Comparison of ENCODE assay signal across 16 mouse cellular contexts in the genomic region with DNA sequence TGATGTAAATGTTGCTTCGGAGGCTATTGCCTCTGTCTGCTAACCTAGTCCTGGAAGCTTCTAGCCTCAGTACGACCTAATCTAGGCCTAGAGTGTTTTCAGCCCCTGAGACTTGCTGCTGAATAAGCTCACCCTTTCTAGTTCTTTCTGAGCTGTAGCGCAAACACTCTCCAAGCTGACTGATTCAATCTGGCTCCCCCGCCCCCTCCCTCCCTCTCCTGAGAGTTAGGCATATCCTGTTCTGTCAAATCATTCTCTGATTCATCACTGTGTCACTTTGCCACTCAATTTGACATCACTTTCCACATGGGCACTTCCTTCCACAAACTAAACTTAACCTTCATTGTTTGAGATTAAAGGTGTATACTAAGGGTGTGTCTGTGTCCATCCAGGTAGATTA. TPM values are rescaled to one million over a fixed set of nuclear protein-coding genes. Genes with fewer than 3 reads are reported as not detected.
A peak's percentile ranks its signal among the peaks of the same experiment; 100 is the strongest.
DNase-seq lines count a peak whose midpoint lies in the region; ATAC-seq lines count a peak whose summit lies in the region.
"Had no signal": no experiment of that assay in that cellular context is flagged by ENCODE, and none has a peak within 500 bp of the region (broad histone marks: within the 10 kb centered on the region; RNA-seq: fewer than 3 reads in every experiment).

No protein-coding gene starts in this region.

- no peak overlapping the region for H3K4me3 ChIP-seq in heart, embryonic 13.5 days
- no peak overlapping the region for H3K4me3 ChIP-seq in forebrain, embryonic 15.5 days
- no peak overlapping the region for H3K4me3 ChIP-seq in liver, embryonic 12.5 days
- H3K4me3 ChIP-seq: gastrocnemius, adult 2 months; intestine, embryonic 15.5 days; midbrain, embryonic 12.5 days; stomach, embryonic 15.5 days had no signal

- peaks cover 23% of the 10 kb centered on the region for H3K36me3 ChIP-seq in heart, embryonic 13.5 days
- no peaks in the 10 kb centered on the region; the same call in 1 of the 2 replicates for H3K36me3 ChIP-seq in splenic B cell, adult 2 months (ENCODE audit: control insufficient read depth, insufficient read depth, low read length, poor library complexity, severe bottlenecking)
- peaks cover 4% of the 10 kb centered on the region; the same call in 1 of the 2 replicates for H3K36me3 ChIP-seq in forebrain, embryonic 15.5 days
- peaks cover 16% of the 10 kb centered on the region for H3K36me3 ChIP-seq in liver, embryonic 12.5 days

- no peaks in the 10 kb centered on the region for H3K9me3 ChIP-seq in heart, embryonic 13.5 days
- H3K9me3 ChIP-seq in forebrain, embryonic 15.5 days = no peaks in the 10 kb centered on the region
- no peaks in the 10 kb centered on the region for H3K9me3 ChIP-seq in liver, embryonic 12.5 days (replicated peaks)
- H3K9me3 ChIP-seq: intestine, embryonic 15.5 days; midbrain, embryonic 12.5 days; stomach, embryonic 15.5 days had no signal

- H3K4me2 ChIP-seq in heart, embryonic 13.5 days = no peak overlapping the region
- H3K4me2 ChIP-seq in forebrain, embryonic 15.5 days (replicated peaks) = no peak overlapping the region
- H3K4me2 ChIP-seq in liver, embryonic 12.5 days = no peak overlapping the region
- H3K4me2 ChIP-seq: intestine, embryonic 15.5 days; midbrain, embryonic 12.5 days; stomach, embryonic 15.5 days had no signal

- peaks cover 29% of the 10 kb centered on the region for H3K4me1 ChIP-seq in heart, embryonic 13.5 days
- H3K4me1 ChIP-seq in forebrain, embryonic 15.5 days = no peaks in the 10 kb centered on the region
- H3K4me1 ChIP-seq in liver, embryonic 12.5 days = peaks cover 44% of the 10 kb centered on the region
- H3K4me1 ChIP-seq: midbrain, embryonic 12.5 days had no signal

- no peak for ATAC-seq in heart, embryonic 13.5 days (ENCODE audit: extremely low read depth, insufficient number of reproducible peaks, low FRiP score, low TSS enrichment)
- no peak for ATAC-seq in forebrain, embryonic 15.5 days (replicated peaks)
- no peak for ATAC-seq in liver, embryonic 12.5 days
- ATAC-seq: forebrain, embryonic 14.5 days; intestine, embryonic 15.5 days had no signal

- H3K27ac ChIP-seq in heart, embryonic 13.5 days (replicated peaks) = peak overlapping the region; percentile 71; the same call in 1 of the 2 replicates
- no peak overlapping the region for H3K27ac ChIP-seq in forebrain, embryonic 15.5 days (replicated peaks)
- H3K27ac ChIP-seq in liver, embryonic 12.5 days = no peak overlapping the region
- H3K27ac ChIP-seq: intestine, embryonic 15.5 days; kidney, postnatal 0 days; midbrain, embryonic 12.5 days; stomach, embryonic 15.5 days had no signal

- no peak overlapping the region for H3K9ac ChIP-seq in heart, embryonic 13.5 days
- no peak overlapping the region for H3K9ac ChIP-seq in forebrain, embryonic 15.5 days (replicated peaks)
- H3K9ac ChIP-seq in liver, embryonic 12.5 days = no peak overlapping the region
- H3K9ac ChIP-seq: intestine, embryonic 15.5 days; midbrain, embryonic 12.5 days; stomach, embryonic 15.5 days had no signal

- H3K27me3 ChIP-seq in heart, embryonic 13.5 days (replicated peaks) = no peaks in the 10 kb centered on the region
- H3K27me3 ChIP-seq in splenic B cell, adult 2 months (ENCODE audit: control insufficient read depth, insufficient read depth, low read length, poor library complexity, severe bottlenecking) = no peaks in the 10 kb centered on the region
- H3K27me3 ChIP-seq in forebrain, embryonic 15.5 days = no peaks in the 10 kb centered on the region
- no peaks in the 10 kb centered on the region for H3K27me3 ChIP-seq in liver, embryonic 12.5 days (replicated peaks)
- H3K27me3 ChIP-seq: intestine, embryonic 15.5 days; midbrain, embryonic 12.5 days; stomach, embryonic 15.5 days had no signal

- WGBS in heart, embryonic 13.5 days = 69% methylated on average over 4 of the region's 4 CpGs
- WGBS in forebrain, embryonic 15.5 days = 82% methylated on average over 4 of the region's 4 CpGs
- WGBS in liver, embryonic 12.5 days (ENCODE audit: insufficient replicate concordance) = 77% methylated on average over 4 of the region's 4 CpGs

- DNase-seq in heart, postnatal 10 days = no peak
- DNase-seq in 416B (ENCODE audit: low read depth) (peak; percentile 81), NIH3T3 (ENCODE audit: low read depth) (peak; percentile 49)
- peak; percentile 39 for DNase-seq in splenic B cell, adult 2 months (ENCODE audit: low read depth, low spot score)
- DNase-seq: adrenal gland, postnatal 36 days; gastrocnemius, adult 2 months had no signal

- intact Hi-C loops in heart, postnatal 10 days (cut with DNase I) = no loop called here

RNA-seq across cellular contexts. Expression of a gene that starts 51.8 kb away (rescaled TPM):
- 11.2 and 68.6 TPM in 2 replicates for polyA plus RNA-seq in heart, embryonic 13.5 days (2015; fragmentation: Nextera tagmentation; extraction: Ambion mirVana)
- total RNA-seq in heart, postnatal 10 days (2021) = under 1 TPM; 0.26 to 0.50 TPM
- polyA plus RNA-seq in forebrain, embryonic 15.5 days (2015; fragmentation: Nextera tagmentation; extraction: Ambion mirVana) = 1.7 and 3.5 TPM in 2 replicates
- 1,440 and 1,454 TPM in 2 replicates for polyA plus RNA-seq in liver, embryonic 12.5 days (2016; fragmentation: Nextera tagmentation; extraction: Ambion mirVana)
- total RNA-seq: gastrocnemius, adult 2 months; hematopoietic stem cell, adult 5-6 weeks had no signal

RNA-seq across cellular contexts. Expression of a gene that starts 58.8 kb away (rescaled TPM):
- polyA plus RNA-seq in heart, embryonic 13.5 days (2015; fragmentation: Nextera tagmentation; extraction: Ambion mirVana) = not detected in 2 replicates
- not detected for total RNA-seq in heart, postnatal 10 days (2021)
- polyA plus RNA-seq in forebrain, embryonic 15.5 days (2015; fragmentation: Nextera tagmentation; extraction: Ambion mirVana) = not detected in 2 replicates
- polyA plus RNA-seq in liver, embryonic 12.5 days (2016; fragmentation: Nextera tagmentation; extraction: Ambion mirVana) = 2.1 and 2.4 TPM in 2 replicates
- total RNA-seq: gastrocnemius, adult 2 months; hematopoietic stem cell, adult 5-6 weeks had no signal
- polyA plus RNA-seq: embryonic facial prominence, embryonic 14.5 days; forebrain, embryonic 14.5 days; midbrain, embryonic 12.5 days had no signal

Comparison
In these comparisons a context has a peak if more than half of its experiments do, and no peak if none do; other contexts are left out.
1. DNase-seq: peak in 416B (single experiment), NIH3T3 (single experiment) and splenic B cell, adult 2 months (single experiment); none in heart, postnatal 10 days (0 of 2).
2. RNA of a gene that starts 51.8 kb away (polyA plus RNA-seq): 1,440 to 1,454 TPM in liver, embryonic 12.5 days; 11.2 to 68.6 TPM in heart, embryonic 13.5 days and 1.7 to 3.5 TPM in forebrain, embryonic 15.5 days; every median in the first group is over 10 times any median in the second.